Mouse (Mus musculus): ENCODE measurements around the gene AL607142.1. TPM values are rescaled to one million over a fixed set of nuclear protein-coding genes. Genes with fewer than 3 reads are reported as not detected.
A peak's percentile ranks its signal among the peaks of the same experiment; 100 is the strongest.

Gene AL607142.1
- polyA plus RNA-seq, 1 experiment from 2014 or later = not detected

DNA sequence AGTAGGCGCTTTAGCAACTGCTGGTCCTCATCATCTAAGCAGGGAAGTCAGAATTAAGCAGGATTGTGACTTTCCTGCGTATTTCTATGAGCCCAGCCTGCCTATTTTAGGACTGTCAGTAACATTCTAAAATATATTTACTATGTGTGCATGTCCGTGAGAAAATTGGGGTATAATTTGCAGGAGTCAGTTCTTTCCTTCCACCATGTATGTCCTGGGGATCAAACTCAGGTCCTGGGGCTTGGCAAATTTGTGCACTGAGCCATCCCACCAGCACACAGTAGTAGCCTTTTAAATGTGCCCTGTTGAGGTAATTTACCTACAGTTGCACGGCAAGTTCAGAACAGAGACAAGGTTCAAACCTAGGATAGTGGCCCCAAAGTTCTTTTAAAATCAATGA is 28.5 kb upstream of the AL607142.1 start:
- 82% methylated on average over 4 of the region's 4 CpGs for WGBS
- ATAC-seq (ENCODE audit: low FRiP score) (no peak), DNase-seq (ENCODE audit: low spot score, missing footprints) (no peak)
- no peak overlapping the region for H3K27ac ChIP-seq (ENCODE audit: low read depth, low read length)
- no peak overlapping the region for H3K9ac ChIP-seq (ENCODE audit: low read length)
- H3K4me1 ChIP-seq (ENCODE audit: control insufficient read depth, insufficient read depth, low read length) = peaks cover 4% of the 10 kb centered on the region; the same call in 1 of the 2 replicates
- H3K36me3 ChIP-seq (ENCODE audit: control insufficient read depth, insufficient read depth, low read length) = no peaks in the 10 kb centered on the region
- no peak overlapping the region for H3K4me3 ChIP-seq (ENCODE audit: low read depth, low read length)
- peaks cover 30% of the 10 kb centered on the region for H3K27me3 ChIP-seq (ENCODE audit: control insufficient read depth, insufficient read depth, low read length)
- no peaks in the 10 kb centered on the region for H3K9me3 ChIP-seq (ENCODE audit: control insufficient read depth, low read length)
- H3K4me2 ChIP-seq = no peak overlapping the region

DNA sequence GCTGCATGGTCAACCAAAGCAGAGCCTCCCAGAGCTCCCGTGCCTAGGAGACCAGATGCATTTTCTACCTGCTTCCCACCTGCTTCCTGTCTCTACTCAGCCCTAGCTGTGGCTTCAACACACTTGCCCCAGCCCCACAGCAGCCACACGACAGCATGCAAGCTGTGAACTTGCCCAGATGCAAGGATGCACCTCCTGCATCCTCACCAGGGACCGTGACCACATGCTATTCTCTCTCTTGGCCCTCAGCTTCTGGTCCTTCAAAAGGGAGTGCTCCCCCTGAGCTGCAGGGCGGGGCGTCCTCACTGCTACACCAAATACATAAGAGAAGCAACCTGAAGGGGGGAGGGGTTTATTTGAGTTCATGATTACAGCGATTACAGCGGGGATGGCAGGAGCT is 27.8 kb upstream of the AL607142.1 start:
- Histone ChIP-seq H3K4me3 (ENCODE audit: low read depth, low read length) (no peak overlapping the region), H3K9ac (ENCODE audit: low read length) (no peak overlapping the region), H3K27me3 (ENCODE audit: control insufficient read depth, insufficient read depth, low read length) (peaks cover 23% of the 10 kb centered on the region), H3K36me3 (ENCODE audit: control insufficient read depth, insufficient read depth, low read length) (no peaks in the 10 kb centered on the region), H3K9me3 (ENCODE audit: control insufficient read depth, low read length) (no peaks in the 10 kb centered on the region), H3K27ac (ENCODE audit: low read depth, low read length) (no peak overlapping the region), H3K4me2 (no peak overlapping the region), H3K4me1 (ENCODE audit: control insufficient read depth, insufficient read depth, low read length) (peaks cover 4% of the 10 kb centered on the region; the same call in 1 of the 2 replicates)
- no peak for DNase-seq (ENCODE audit: low spot score, missing footprints)
- ATAC-seq (ENCODE audit: low FRiP score) = no peak
- 53% methylated on average over 7 of the region's 7 CpGs for whole genome bisulfite sequencing

DNA sequence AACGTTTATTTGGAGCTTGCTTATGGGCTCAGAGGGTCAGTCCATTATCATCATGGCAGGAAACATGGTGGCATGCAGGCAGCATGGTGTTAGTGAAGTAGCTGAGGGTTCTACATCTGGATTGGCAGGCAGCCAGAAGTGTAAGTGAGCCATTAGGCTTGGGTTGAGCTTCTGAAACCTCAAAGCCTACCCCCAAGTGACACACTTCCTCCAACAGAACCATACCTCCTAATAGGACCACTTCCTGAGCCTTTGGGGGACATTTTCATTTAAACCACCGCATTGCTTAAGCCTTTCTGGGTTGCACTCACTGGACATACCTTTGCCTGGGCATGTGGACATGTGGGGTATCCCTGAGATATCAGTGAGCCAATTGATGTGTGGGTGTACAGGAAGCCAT is 23.3 kb upstream of the AL607142.1 start:
- Histone ChIP-seq H3K27ac (ENCODE audit: low read depth, low read length) (no peak overlapping the region), H3K9ac (ENCODE audit: low read length) (no peak overlapping the region), H3K27me3 (ENCODE audit: control insufficient read depth, insufficient read depth, low read length) (no peaks in the 10 kb centered on the region), H3K36me3 (ENCODE audit: control insufficient read depth, insufficient read depth, low read length) (no peaks in the 10 kb centered on the region), H3K4me2 (no peak overlapping the region), H3K4me3 (ENCODE audit: low read depth, low read length) (no peak overlapping the region), H3K9me3 (ENCODE audit: control insufficient read depth, low read length) (no peaks in the 10 kb centered on the region), H3K4me1 (ENCODE audit: control insufficient read depth, insufficient read depth, low read length) (no peaks in the 10 kb centered on the region)
- DNase-seq (ENCODE audit: low spot score, missing footprints) (no peak), ATAC-seq (ENCODE audit: low FRiP score) (no peak)
- WGBS = 82% methylated on average over 2 of the region's 2 CpGs

DNA sequence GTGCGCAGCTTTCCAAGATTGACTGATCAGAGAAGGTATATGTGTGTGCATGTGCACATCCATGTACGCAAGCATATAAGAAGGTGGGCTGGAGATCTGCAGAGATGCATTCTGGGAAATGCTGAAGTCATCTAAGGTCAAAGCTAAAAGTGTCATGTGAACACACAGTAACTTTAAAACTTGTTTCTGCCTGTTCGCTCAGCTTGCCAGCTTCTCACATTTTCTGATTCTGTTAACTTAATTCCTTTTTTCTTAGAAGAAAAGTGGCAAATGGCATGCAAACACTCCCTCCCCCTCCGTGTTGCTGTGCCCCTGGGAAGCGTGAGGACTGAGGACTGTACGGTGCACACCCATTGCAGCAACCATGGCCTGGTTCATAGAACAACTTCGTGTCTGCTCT is 22.3 kb upstream of the AL607142.1 start:
- Histone ChIP-seq H3K4me1 (ENCODE audit: control insufficient read depth, insufficient read depth, low read length) (no peaks in the 10 kb centered on the region), H3K9me3 (ENCODE audit: control insufficient read depth, low read length) (no peaks in the 10 kb centered on the region), H3K36me3 (ENCODE audit: control insufficient read depth, insufficient read depth, low read length) (no peaks in the 10 kb centered on the region), H3K9ac (ENCODE audit: low read length) (no peak overlapping the region), H3K27me3 (ENCODE audit: control insufficient read depth, insufficient read depth, low read length) (no peaks in the 10 kb centered on the region), H3K4me3 (ENCODE audit: low read depth, low read length) (no peak overlapping the region), H3K4me2 (no peak overlapping the region), H3K27ac (ENCODE audit: low read depth, low read length) (no peak overlapping the region)
- 94% methylated on average over 7 of the region's 7 CpGs for WGBS
- no peak for ATAC-seq (ENCODE audit: low FRiP score)
- DNase-seq (ENCODE audit: low spot score, missing footprints) = no peak

DNA sequence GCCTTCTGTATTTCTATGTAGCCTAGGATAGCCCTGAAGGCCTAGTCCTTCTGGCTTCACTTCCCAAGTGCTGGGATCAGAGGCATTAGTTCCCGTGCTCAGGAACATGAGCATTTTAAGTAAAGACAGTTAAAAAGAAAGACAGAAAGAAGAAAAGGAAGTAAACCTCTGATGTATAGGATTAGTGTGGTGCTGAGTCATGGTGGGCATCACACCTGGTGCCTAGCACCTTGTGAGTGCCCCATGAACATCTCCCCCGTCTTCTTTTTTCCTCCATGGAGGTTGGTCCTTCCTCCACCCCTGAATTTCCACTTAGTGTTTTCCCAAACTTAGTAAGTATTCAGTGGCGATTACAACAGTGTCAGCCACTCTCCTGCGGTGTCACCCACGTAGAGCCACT is 20.2 kb upstream of the AL607142.1 start:
- Histone ChIP-seq H3K36me3 (ENCODE audit: control insufficient read depth, insufficient read depth, low read length) (no peaks in the 10 kb centered on the region), H3K4me3 (ENCODE audit: low read depth, low read length) (no peak overlapping the region), H3K27me3 (ENCODE audit: control insufficient read depth, insufficient read depth, low read length) (no peaks in the 10 kb centered on the region), H3K9ac (ENCODE audit: low read length) (no peak overlapping the region), H3K4me2 (no peak overlapping the region), H3K27ac (ENCODE audit: low read depth, low read length) (no peak overlapping the region), H3K9me3 (ENCODE audit: control insufficient read depth, low read length) (no peaks in the 10 kb centered on the region), H3K4me1 (ENCODE audit: control insufficient read depth, insufficient read depth, low read length) (no peaks in the 10 kb centered on the region)
- no peak for ATAC-seq (ENCODE audit: low FRiP score)
- DNase-seq (ENCODE audit: low spot score, missing footprints) = peak; percentile 33
- WGBS = 82% methylated on average over 5 of the region's 5 CpGs

DNA sequence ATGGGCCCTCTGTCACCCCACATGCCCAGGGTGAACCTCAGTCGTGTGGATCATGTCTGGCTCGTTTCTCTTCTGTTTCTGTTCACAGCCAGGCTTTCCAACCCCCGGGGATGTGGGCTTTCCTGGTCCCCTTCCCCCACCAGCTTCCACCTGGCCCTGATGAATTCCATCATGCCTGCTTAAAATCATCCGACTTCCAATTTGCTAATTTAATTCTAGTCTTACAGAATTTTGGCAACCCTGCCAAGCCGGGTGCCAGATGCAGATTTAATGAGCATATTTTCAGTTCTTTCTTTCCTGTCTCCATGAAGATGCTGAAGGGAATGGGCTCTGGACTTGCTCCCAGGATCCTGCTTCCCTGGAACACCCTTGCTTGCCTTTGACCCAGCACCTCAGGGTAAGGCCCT is 19.7 kb upstream of the AL607142.1 start:
- Histone ChIP-seq H3K9me3 (ENCODE audit: control insufficient read depth, low read length) (no peaks in the 10 kb centered on the region), H3K36me3 (ENCODE audit: control insufficient read depth, insufficient read depth, low read length) (no peaks in the 10 kb centered on the region), H3K4me1 (ENCODE audit: control insufficient read depth, insufficient read depth, low read length) (no peaks in the 10 kb centered on the region), H3K4me3 (ENCODE audit: low read depth, low read length) (no peak overlapping the region), H3K27ac (ENCODE audit: low read depth, low read length) (no peak overlapping the region), H3K27me3 (ENCODE audit: control insufficient read depth, insufficient read depth, low read length) (no peaks in the 10 kb centered on the region), H3K4me2 (no peak overlapping the region), H3K9ac (ENCODE audit: low read length) (no peak overlapping the region)
- ATAC-seq (ENCODE audit: low FRiP score) (no peak), DNase-seq (ENCODE audit: low spot score, missing footprints) (no peak)
- WGBS = 73% methylated on average over 5 of the region's 5 CpGs

DNA sequence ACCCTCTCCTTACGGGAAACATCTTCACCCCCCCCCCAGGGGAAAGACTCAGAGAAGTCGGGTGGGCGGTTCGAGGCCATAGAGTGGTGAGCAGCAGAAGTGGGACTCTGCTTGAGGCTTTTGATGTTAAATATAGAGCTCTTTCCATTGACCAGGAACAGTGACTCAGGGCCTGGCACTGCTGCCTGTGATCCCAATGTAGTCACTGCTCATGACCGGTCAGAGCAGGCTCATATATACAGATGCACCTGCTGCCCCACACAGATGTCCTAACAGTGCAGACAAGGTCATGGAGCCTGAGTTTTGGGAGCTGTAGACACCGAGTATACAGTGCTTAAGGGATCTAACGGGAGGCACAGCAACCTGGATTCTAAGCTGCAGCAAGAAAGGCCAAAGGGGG is 18.9 kb upstream of the AL607142.1 start:
- Histone ChIP-seq H3K27me3 (ENCODE audit: control insufficient read depth, insufficient read depth, low read length) (no peaks in the 10 kb centered on the region), H3K36me3 (ENCODE audit: control insufficient read depth, insufficient read depth, low read length) (no peaks in the 10 kb centered on the region), H3K4me3 (ENCODE audit: low read depth, low read length) (no peak overlapping the region), H3K4me2 (no peak overlapping the region), H3K9ac (ENCODE audit: low read length) (no peak overlapping the region), H3K4me1 (ENCODE audit: control insufficient read depth, insufficient read depth, low read length) (no peaks in the 10 kb centered on the region), H3K9me3 (ENCODE audit: control insufficient read depth, low read length) (no peaks in the 10 kb centered on the region), H3K27ac (ENCODE audit: low read depth, low read length) (no peak overlapping the region)
- WGBS = 84% methylated on average over 7 of the region's 7 CpGs
- DNase-seq (ENCODE audit: low spot score, missing footprints) (peak; percentile 10), ATAC-seq (ENCODE audit: low FRiP score) (no peak)

DNA sequence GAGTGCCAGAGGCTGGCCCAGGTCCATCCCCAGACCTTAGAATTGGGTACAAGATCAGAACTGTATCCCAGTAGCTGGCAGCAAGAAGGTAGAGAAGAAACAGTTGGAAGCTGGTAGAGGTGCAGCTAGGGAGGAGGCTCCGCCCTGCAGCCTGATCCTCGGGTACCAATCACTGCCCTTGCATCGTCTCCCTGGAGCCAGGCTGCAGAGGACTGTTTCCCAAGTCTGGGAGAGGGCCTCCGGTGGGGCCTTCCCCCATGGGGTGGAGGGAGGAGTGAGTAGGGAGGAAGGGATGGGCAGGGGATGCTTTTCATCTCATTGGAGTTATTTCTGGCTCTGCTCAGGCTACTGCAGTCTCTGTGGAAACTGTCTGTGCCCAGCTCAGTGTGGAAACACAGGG is 17.7 kb upstream of the AL607142.1 start:
- H3K27me3 ChIP-seq (ENCODE audit: control insufficient read depth, insufficient read depth, low read length) = no peaks in the 10 kb centered on the region
- no peak for ATAC-seq (ENCODE audit: low FRiP score)
- H3K9ac ChIP-seq (ENCODE audit: low read length) = no peak overlapping the region
- no peak overlapping the region for H3K4me2 ChIP-seq
- no peak overlapping the region for H3K4me3 ChIP-seq (ENCODE audit: low read depth, low read length)
- no peaks in the 10 kb centered on the region for H3K36me3 ChIP-seq (ENCODE audit: control insufficient read depth, insufficient read depth, low read length)
- no peaks in the 10 kb centered on the region for H3K4me1 ChIP-seq (ENCODE audit: control insufficient read depth, insufficient read depth, low read length)
- H3K9me3 ChIP-seq (ENCODE audit: control insufficient read depth, low read length) = no peaks in the 10 kb centered on the region
- H3K27ac ChIP-seq (ENCODE audit: low read depth, low read length) = no peak overlapping the region
- 33% methylated on average over 4 of the region's 4 CpGs for WGBS
- DNase-seq (ENCODE audit: low spot score, missing footprints) = peak; percentile 35

DNA sequence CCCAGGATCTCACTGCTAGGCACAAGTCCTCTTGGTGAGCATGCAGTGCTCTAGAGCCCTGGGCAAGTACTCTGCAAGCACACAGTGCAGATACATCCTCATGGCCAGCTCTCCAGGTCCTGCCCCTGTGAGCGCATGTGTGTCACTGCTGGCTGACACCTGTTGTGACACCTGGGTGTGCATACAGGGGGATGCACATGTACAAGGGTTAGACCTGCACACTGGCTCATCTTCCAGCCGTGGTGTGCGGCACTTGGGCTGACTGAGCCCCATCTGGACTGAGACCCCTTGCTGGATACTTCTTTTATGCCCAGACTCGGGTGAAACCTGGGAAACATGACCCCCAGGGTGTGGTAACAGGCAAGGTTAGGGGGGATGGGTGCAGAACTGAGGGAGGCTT is 16.5 kb upstream of the AL607142.1 start:
- H3K4me3 ChIP-seq (ENCODE audit: low read depth, low read length) = no peak overlapping the region
- peak; percentile 57 for DNase-seq (ENCODE audit: low spot score, missing footprints)
- no peaks in the 10 kb centered on the region for H3K36me3 ChIP-seq (ENCODE audit: control insufficient read depth, insufficient read depth, low read length)
- H3K9ac ChIP-seq (ENCODE audit: low read length) = no peak overlapping the region
- no peak overlapping the region for H3K27ac ChIP-seq (ENCODE audit: low read depth, low read length)
- no peaks in the 10 kb centered on the region for H3K4me1 ChIP-seq (ENCODE audit: control insufficient read depth, insufficient read depth, low read length)
- H3K9me3 ChIP-seq (ENCODE audit: control insufficient read depth, low read length) = no peaks in the 10 kb centered on the region
- no peak for ATAC-seq (ENCODE audit: low FRiP score)
- no peak overlapping the region for H3K4me2 ChIP-seq
- WGBS = 74% methylated on average over 4 of the region's 4 CpGs
- no peaks in the 10 kb centered on the region for H3K27me3 ChIP-seq (ENCODE audit: control insufficient read depth, insufficient read depth, low read length)

DNA sequence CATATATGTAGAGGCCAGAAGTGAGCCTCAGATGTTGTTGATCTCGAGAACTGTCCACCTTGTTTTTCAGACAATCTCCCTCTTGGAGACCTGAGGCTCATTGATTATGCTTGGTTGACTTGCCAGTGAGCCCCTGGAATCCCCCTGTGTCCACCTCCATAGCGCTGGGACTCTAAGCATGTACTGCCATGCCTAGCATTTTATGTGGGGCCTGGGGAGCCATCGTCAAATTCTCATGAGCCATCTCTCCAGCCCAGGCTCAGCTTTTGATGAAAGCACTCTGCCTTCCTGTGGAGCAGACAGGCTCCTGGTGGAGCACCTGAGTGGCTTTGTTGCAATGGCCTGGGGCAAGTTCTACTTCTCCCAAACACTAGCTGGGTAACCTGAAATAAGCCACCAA is 14.9 kb upstream of the AL607142.1 start:
- H3K4me2 ChIP-seq = no peak overlapping the region
- no peak for ATAC-seq (ENCODE audit: low FRiP score)
- no peaks in the 10 kb centered on the region for H3K27me3 ChIP-seq (ENCODE audit: control insufficient read depth, insufficient read depth, low read length)
- no peak overlapping the region for H3K27ac ChIP-seq (ENCODE audit: low read depth, low read length)
- H3K9ac ChIP-seq (ENCODE audit: low read length) = no peak overlapping the region
- H3K4me1 ChIP-seq (ENCODE audit: control insufficient read depth, insufficient read depth, low read length) = no peaks in the 10 kb centered on the region
- no peaks in the 10 kb centered on the region for H3K36me3 ChIP-seq (ENCODE audit: control insufficient read depth, insufficient read depth, low read length)
- no peak overlapping the region for H3K4me3 ChIP-seq (ENCODE audit: low read depth, low read length)
- peak; percentile 61 for DNase-seq (ENCODE audit: low spot score, missing footprints)
- 84% methylated on average over 3 of the region's 3 CpGs for WGBS
- no peaks in the 10 kb centered on the region for H3K9me3 ChIP-seq (ENCODE audit: control insufficient read depth, low read length)

Measured in midbrain, embryonic 11.5 days (tissue).